Mouse (Mus musculus) adrenal gland, adult 8-10 months (tissue): ENCODE data around the gene Olfr143. TPM values are rescaled to one million over a fixed set of nuclear protein-coding genes. Genes with fewer than 3 reads are reported as not detected.

Source experiments
- DNase-seq: peaks from one replicate; pipeline ENCODE4 v3.0.0; 2022
- total RNA-seq, 4 experiments: library from RNA; stranded (reverse); gene quantifications; 2 replicates each; pipeline ENCODE4 v1.2.4; 2022

Olfr143 gene
- not detected for total RNA-seq

GRCm38 (mm10) chr9:38252474-38252873, at the start of gene Olfr143:
TSS of gene Olfr143 (plus strand) at chr9:38252774.
- no peak for DNase-seq

- no peak for DNase-seq
Observed at GRCm38 (mm10) chr9:38208065-38208464, 44.5 kb upstream of the Olfr143 start, which contains the start of gene Olfr893. TSS of gene Olfr893 (plus strand) at chr9:38208365.

GRCm38 (mm10) chr9:38217755-38218154, 34.8 kb upstream of the Olfr143 start, which contains the start of gene Olfr894:
TSS of gene Olfr894 (plus strand) at chr9:38218055.
- no peak for DNase-seq

GRCm38 (mm10) chr9:38267551-38267950, 15.0 kb downstream of the Olfr143 start, which contains the start of gene Olfr895:
TSS of gene Olfr895 (plus strand) at chr9:38267851.
- no peak for DNase-seq

- DNase-seq: no peak
Observed at GRCm38 (mm10) chr9:38290807-38291206, 38.2 kb downstream of the Olfr143 start, which contains the start of gene Olfr896-ps1. TSS of gene Olfr896-ps1 (plus strand) at chr9:38291107.

Other genes with a start within 250 kb of the Olfr143 start
- gene Olfr883, start 227.0 kb upstream of the Olfr143 start, total RNA-seq: not detected
- not detected for gene Olfr884, start 206.2 kb upstream of the Olfr143 start, total RNA-seq
- not detected for gene Olfr885, start 191.5 kb upstream of the Olfr143 start, total RNA-seq
- not detected for gene Olfr887, start 168.7 kb upstream of the Olfr143 start, total RNA-seq
- not detected for gene Olfr888, start 144.6 kb upstream of the Olfr143 start, total RNA-seq
- under 1 TPM; 0.03 to 0.34 (median 0.17) TPM for gene Olfr889, start 137.6 kb upstream of the Olfr143 start, total RNA-seq
- not detected for gene Olfr890, start 110.3 kb upstream of the Olfr143 start, total RNA-seq
- gene Olfr891, start 72.0 kb upstream of the Olfr143 start, total RNA-seq: not detected
- gene Olfr893, start 44.4 kb upstream of the Olfr143 start, total RNA-seq: not detected
- not detected for gene Olfr894, start 34.7 kb upstream of the Olfr143 start, total RNA-seq
- not detected for gene Olfr895, start 15.1 kb downstream of the Olfr143 start, total RNA-seq
- not detected for gene Olfr896-ps1, start 38.3 kb downstream of the Olfr143 start, total RNA-seq
- gene Olfr25, start 76.3 kb downstream of the Olfr143 start, total RNA-seq: not detected
- gene Olfr898, start 95.6 kb downstream of the Olfr143 start, total RNA-seq: not detected
- not detected for gene Olfr250, start 114.1 kb downstream of the Olfr143 start, total RNA-seq
- not detected for gene Olfr251, start 124.3 kb downstream of the Olfr143 start, total RNA-seq
- gene Olfr147, start 148.9 kb downstream of the Olfr143 start, total RNA-seq: not detected
- not detected for gene Olfr901, start 176.7 kb downstream of the Olfr143 start, total RNA-seq
- not detected for gene Olfr902, start 194.9 kb downstream of the Olfr143 start, total RNA-seq
- gene Olfr904, start 210.4 kb downstream of the Olfr143 start, total RNA-seq: not detected
- gene Olfr905, start 218.3 kb downstream of the Olfr143 start, total RNA-seq: under 1 TPM in 1 of 4 experiments, not detected in 3; 0.06 TPM
- gene Olfr906, start 234.3 kb downstream of the Olfr143 start, total RNA-seq: not detected
- gene Olfr907, start 243.0 kb downstream of the Olfr143 start, total RNA-seq: not detected